Mouse (Mus musculus) lung, adult 2 months (tissue): ENCODE data around the gene Nfat5.

Experiments used
- CTCF ChIP-seq: fragments of 200-500 bp; IDR thresholded peaks from 2 replicates; pipeline ENCODE4 v1.5.1; 2011; ENCODE audit warnings: mild to moderate bottlenecking, low read length, control low read depth; ENCODE audit not compliant: insufficient read depth
- POLR2A ChIP-seq: fragments of 200-500 bp; IDR thresholded peaks from 2 replicates; pipeline ENCODE4 v1.6.1; 2011; ENCODE audit warnings: low read depth, mild to moderate bottlenecking, control low read depth, low read length, borderline replicate concordance; ENCODE audit errors: extremely low read depth

GRCm38 (mm10) chr8:107244218-107244617, 49.1 kb upstream of the Nfat5 start:
- TF ChIP-seq POLR2A (no peak), CTCF (no peak)
